Mouse (Mus musculus): ENCODE results near the gene Arhgef1. TPM values are rescaled to one million over a fixed set of nuclear protein-coding genes. Genes with fewer than 3 reads are reported as not detected.
A peak's percentile ranks its signal among the peaks of the same experiment; 100 is the strongest.
"Not testable (repeated sequence)": the region's sequence is repeated elsewhere in the genome, so short reads cannot be mapped to it uniquely, and the experiment has no call there.

The Arhgef1 gene
- polyA plus RNA-seq, 1 experiment from 2014 or later = 41.7 TPM

- Histone ChIP-seq H3K27ac (replicated peaks) (0 out of 2 replicates have a peak overlapping the region, but pooled peaks have one; percentile 14), H3K36me3 (replicated peaks) (peaks cover 48% of the 10 kb centered on the region), H3K9me3 (replicated peaks) (no peaks in the 10 kb centered on the region), H3K4me2 (no peak overlapping the region), H3K4me1 (replicated peaks) (peaks cover 27% of the 10 kb centered on the region), H3K27me3 (no peaks in the 10 kb centered on the region), H3K9ac (no peak overlapping the region; the same call in 1 of the 2 replicates), H3K4me3 (replicated peaks) (no peak overlapping the region)
- WGBS (ENCODE audit: insufficient replicate concordance) = 68% methylated on average over 3 of the region's 3 CpGs
- ATAC-seq (ENCODE audit: insufficient read depth) = no peak
These were observed 11.2 kb upstream of the Arhgef1 start for GRCm38 (mm10) chr7:24891241-24892124.

GRCm38 (mm10) chr7:24892125-24892583 lies 10.6 kb upstream of the Arhgef1 start:
- H3K4me3 ChIP-seq (replicated peaks) = no peak overlapping the region
- no peaks in the 10 kb centered on the region for H3K27me3 ChIP-seq
- ATAC-seq (ENCODE audit: insufficient read depth) = no peak
- 49% methylated on average over 2 of the region's 2 CpGs for WGBS (ENCODE audit: insufficient replicate concordance)
- H3K9me3 ChIP-seq (replicated peaks) = no peaks in the 10 kb centered on the region
- H3K36me3 ChIP-seq (replicated peaks) = peaks cover 41% of the 10 kb centered on the region
- 0 out of 2 replicates have a peak overlapping the region, but pooled peaks have one; percentile 8 for H3K27ac ChIP-seq (replicated peaks)
- H3K4me1 ChIP-seq (replicated peaks) = peaks cover 20% of the 10 kb centered on the region
- no peak overlapping the region for H3K9ac ChIP-seq
- no peak overlapping the region for H3K4me2 ChIP-seq

GRCm38 (mm10) chr7:24895749-24896148 lies 7.0 kb upstream of the Arhgef1 start:
- not testable (repeated sequence) for H3K9ac ChIP-seq; H3K4me3 ChIP-seq (replicated peaks); H3K36me3 ChIP-seq (replicated peaks); H3K4me2 ChIP-seq; H3K27ac ChIP-seq (replicated peaks); H3K4me1 ChIP-seq (replicated peaks); H3K9me3 ChIP-seq (replicated peaks); ATAC-seq (ENCODE audit: insufficient read depth); H3K27me3 ChIP-seq
- 80% methylated on average over 2 of the region's 2 CpGs for WGBS (ENCODE audit: insufficient replicate concordance)

- ATAC-seq (ENCODE audit: insufficient read depth) = no peak
- peaks cover under 1% of the 10 kb centered on the region; the same call in 1 of the 2 replicates for H3K36me3 ChIP-seq (replicated peaks)
- peaks cover 10% of the 10 kb centered on the region for H3K4me1 ChIP-seq (replicated peaks)
- H3K4me3 ChIP-seq (replicated peaks) = no peak overlapping the region
- H3K27ac ChIP-seq (replicated peaks) = no peak overlapping the region
- no peak overlapping the region for H3K4me2 ChIP-seq
- 77% methylated on average over 8 of the region's 8 CpGs for WGBS (ENCODE audit: insufficient replicate concordance)
- no peak overlapping the region for H3K9ac ChIP-seq
- H3K27me3 ChIP-seq = no peaks in the 10 kb centered on the region
- H3K9me3 ChIP-seq (replicated peaks) = no peaks in the 10 kb centered on the region
These were observed 6.4 kb upstream of the Arhgef1 start for GRCm38 (mm10) chr7:24896269-24896668.

GRCm38 (mm10) chr7:24897224-24897623 lies 5.5 kb upstream of the Arhgef1 start, which contains the start of gene Cd79a:
Gene Cd79a (plus strand): TSS chr7:24897381.
- Histone ChIP-seq H3K27ac (replicated peaks) (no peak within 1 kb of the TSS), H3K4me2 (no peak within 1 kb of the TSS), H3K9me3 (replicated peaks) (no peaks in the 10 kb centered on the region), H3K9ac (no peak within 1 kb of the TSS), H3K4me1 (replicated peaks) (peaks cover 16% of the 10 kb centered on the region), H3K27me3 (no peaks in the 10 kb centered on the region), H3K4me3 (replicated peaks) (no peak within 1 kb of the TSS), H3K36me3 (replicated peaks) (no peaks in the 10 kb centered on the region)
- WGBS (ENCODE audit: insufficient replicate concordance) = 49% methylated on average over 12 of the region's 12 CpGs
- ATAC-seq (ENCODE audit: insufficient read depth) = no peak

- no peaks in the 10 kb centered on the region for H3K36me3 ChIP-seq (replicated peaks)
- H3K4me1 ChIP-seq (replicated peaks) = peaks cover 24% of the 10 kb centered on the region
- ATAC-seq (ENCODE audit: insufficient read depth) = no peak
- H3K9me3 ChIP-seq (replicated peaks) = no peaks in the 10 kb centered on the region
- no peak overlapping the region for H3K9ac ChIP-seq
- no peaks in the 10 kb centered on the region for H3K27me3 ChIP-seq
- no peak overlapping the region for H3K4me2 ChIP-seq
- 51% methylated on average over 5 of the region's 5 CpGs for WGBS (ENCODE audit: insufficient replicate concordance)
- H3K27ac ChIP-seq (replicated peaks) = no peak overlapping the region
- no peak overlapping the region for H3K4me3 ChIP-seq (replicated peaks)
These were observed 4.8 kb upstream of the Arhgef1 start for GRCm38 (mm10) chr7:24897959-24898358.

- H3K27ac ChIP-seq (replicated peaks) = 0 out of 2 replicates have a peak overlapping the region, but pooled peaks have one; percentile 38
- WGBS (ENCODE audit: insufficient replicate concordance) = 25% methylated on average over 6 of the region's 6 CpGs
- H3K9ac ChIP-seq = no peak overlapping the region
- H3K9me3 ChIP-seq (replicated peaks) = no peaks in the 10 kb centered on the region
- ATAC-seq (ENCODE audit: insufficient read depth) = no peak
- no peak overlapping the region for H3K4me2 ChIP-seq
- H3K4me1 ChIP-seq (replicated peaks) = peaks cover 51% of the 10 kb centered on the region
- no peaks in the 10 kb centered on the region for H3K27me3 ChIP-seq
- H3K4me3 ChIP-seq (replicated peaks) = no peak overlapping the region
- no peaks in the 10 kb centered on the region for H3K36me3 ChIP-seq (replicated peaks)
These were observed 1.6 kb upstream of the Arhgef1 start for GRCm38 (mm10) chr7:24901114-24901513.

- H3K27ac ChIP-seq (replicated peaks) = peak overlapping the region; percentile 93
- peaks cover 58% of the 10 kb centered on the region for H3K4me1 ChIP-seq (replicated peaks)
- H3K27me3 ChIP-seq = no peaks in the 10 kb centered on the region
- H3K4me2 ChIP-seq = peak overlapping the region; percentile 93
- no peaks in the 10 kb centered on the region for H3K9me3 ChIP-seq (replicated peaks)
- 8% methylated on average over 1 of the region's 1 CpGs for WGBS (ENCODE audit: insufficient replicate concordance)
- H3K9ac ChIP-seq = no peak overlapping the region
- H3K36me3 ChIP-seq (replicated peaks) = no peaks in the 10 kb centered on the region
- peak overlapping the region; percentile 72; the same call in 1 of the 2 replicates for H3K4me3 ChIP-seq (replicated peaks)
- ATAC-seq (ENCODE audit: insufficient read depth) = no peak
These were observed 870 bp upstream of the Arhgef1 start for GRCm38 (mm10) chr7:24901842-24902241.

- peak overlapping the region; percentile 93 for H3K4me2 ChIP-seq
- peak overlapping the region; percentile 72 for H3K4me3 ChIP-seq (replicated peaks)
- peaks cover 62% of the 10 kb centered on the region for H3K4me1 ChIP-seq (replicated peaks)
- no peak for ATAC-seq (ENCODE audit: insufficient read depth)
- H3K9ac ChIP-seq = peak overlapping the region; percentile 79
- WGBS (ENCODE audit: insufficient replicate concordance) = 11% methylated on average over 2 of the region's 2 CpGs
- H3K27ac ChIP-seq (replicated peaks) = peak overlapping the region; percentile 93
- no peaks in the 10 kb centered on the region for H3K9me3 ChIP-seq (replicated peaks)
- H3K27me3 ChIP-seq = no peaks in the 10 kb centered on the region
- no peaks in the 10 kb centered on the region for H3K36me3 ChIP-seq (replicated peaks)
These were observed 465 bp upstream of the Arhgef1 start for GRCm38 (mm10) chr7:24902264-24902629.

- H3K9ac ChIP-seq = peak overlapping the region; percentile 79
- ATAC-seq (ENCODE audit: insufficient read depth) = no peak
These were observed 723 bp downstream of the Arhgef1 start for GRCm38 (mm10) chr7:24903444-24903825.

GRCm38 (mm10) chr7:24904070-24904483 lies 1.4 kb downstream of the Arhgef1 start:
- H3K27ac ChIP-seq (replicated peaks) = peak overlapping the region; percentile 93
- WGBS (ENCODE audit: insufficient replicate concordance) = under 1% methylated on average over 30 of the region's 30 CpGs
- peak overlapping the region; percentile 93 for H3K4me2 ChIP-seq
- peak overlapping the region; percentile 79 for H3K9ac ChIP-seq
- H3K9me3 ChIP-seq (replicated peaks) = no peaks in the 10 kb centered on the region
- no peaks in the 10 kb centered on the region for H3K27me3 ChIP-seq
- H3K4me3 ChIP-seq (replicated peaks) = peak overlapping the region; percentile 72
- H3K36me3 ChIP-seq (replicated peaks) = peaks cover 17% of the 10 kb centered on the region
- peak; percentile 94 for ATAC-seq (ENCODE audit: insufficient read depth)
- peaks cover 65% of the 10 kb centered on the region for H3K4me1 ChIP-seq (replicated peaks)

More at GRCm38 (mm10) chr7:24903444-24903825, 723 bp downstream of the Arhgef1 start:
- Histone ChIP-seq H3K27ac (replicated peaks) (peak overlapping the region; percentile 93), H3K36me3 (replicated peaks) (peaks cover 11% of the 10 kb centered on the region), H3K4me1 (replicated peaks) (peaks cover 65% of the 10 kb centered on the region), H3K4me2 (peak overlapping the region; percentile 93), H3K27me3 (no peaks in the 10 kb centered on the region), H3K4me3 (replicated peaks) (peak overlapping the region; percentile 72), H3K9me3 (replicated peaks) (no peaks in the 10 kb centered on the region)
- WGBS (ENCODE audit: insufficient replicate concordance) = 7% methylated on average over 10 of the region's 10 CpGs
